Mouse (Mus musculus) stomach, postnatal 0 days (tissue): ENCODE measurements around the gene Grm7.

Experiments used
- CTCF ChIP-seq: IDR thresholded peaks from 2 replicates; pipeline ENCODE4 v1.5.1; 2016; ENCODE audit warnings: antibody characterized with exemption, low read depth, mild to moderate bottlenecking, moderate library complexity
- EP300 ChIP-seq: optimal IDR thresholded peaks from 2 replicates; pipeline ENCODE3; 2016; ENCODE audit warnings: antibody characterized with exemption

DNA sequence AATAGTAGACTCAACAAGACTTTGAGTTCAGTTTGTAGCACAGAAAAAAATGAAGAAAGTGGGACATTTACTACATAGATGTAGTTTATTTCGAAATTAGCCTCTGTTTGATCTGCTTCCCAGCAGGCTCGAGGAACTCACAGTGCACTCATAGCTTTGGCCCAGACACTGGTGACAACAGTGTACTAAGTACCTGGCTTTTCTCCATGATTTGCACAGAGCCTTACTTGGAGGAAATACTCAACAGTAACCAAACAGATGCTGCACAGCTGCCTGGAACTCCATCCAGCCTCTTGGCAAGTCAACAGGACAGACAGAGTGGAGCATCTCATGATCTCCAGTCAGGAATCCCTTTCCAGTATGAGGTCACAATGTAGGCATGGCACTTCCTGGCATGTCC is 939.5 kb downstream of the Grm7 start:
- TF ChIP-seq CTCF: no peak
- no peak for TF ChIP-seq EP300
